Mouse (Mus musculus) kidney, adult 2 months (tissue): ENCODE results near the gene Prkg1.

Experiments
- CTCF ChIP-seq: fragments of 200-500 bp; conservative IDR thresholded peaks from 2 replicates; pipeline ENCODE4 v1.5.1; 2011; ENCODE audit warnings: low read depth, mild to moderate bottlenecking, control low read depth, low read length, moderate library complexity, mixed read lengths; ENCODE audit not compliant: insufficient read depth, insufficient read length
- POLR2A ChIP-seq: fragments of 200-500 bp; IDR thresholded peaks from one replicate; pipeline ENCODE4 v1.6.1; 2011; ENCODE audit warnings: low read depth, low read length, control low read depth

DNA sequence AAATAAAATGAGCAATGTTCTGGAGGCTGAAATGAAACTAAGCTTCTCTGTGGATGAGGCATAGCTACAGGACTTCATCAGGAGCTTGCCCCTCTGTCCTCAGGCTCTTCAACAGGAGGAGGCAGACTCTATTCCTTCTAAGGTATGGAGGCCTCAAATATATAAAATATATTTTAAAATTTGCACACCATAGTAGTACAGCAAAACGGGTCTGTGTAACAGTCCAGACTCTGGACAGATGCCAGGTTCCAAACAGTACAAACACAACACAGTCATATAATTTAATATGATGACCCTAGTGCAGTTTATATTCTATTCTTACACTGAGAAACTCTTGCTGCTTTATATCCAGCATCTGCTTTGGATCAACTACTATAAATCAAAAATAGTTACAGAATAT is 423.9 kb downstream of the Prkg1 start:
- TF ChIP-seq POLR2A (no peak), CTCF (no peak)
